In the genomic region with DNA sequence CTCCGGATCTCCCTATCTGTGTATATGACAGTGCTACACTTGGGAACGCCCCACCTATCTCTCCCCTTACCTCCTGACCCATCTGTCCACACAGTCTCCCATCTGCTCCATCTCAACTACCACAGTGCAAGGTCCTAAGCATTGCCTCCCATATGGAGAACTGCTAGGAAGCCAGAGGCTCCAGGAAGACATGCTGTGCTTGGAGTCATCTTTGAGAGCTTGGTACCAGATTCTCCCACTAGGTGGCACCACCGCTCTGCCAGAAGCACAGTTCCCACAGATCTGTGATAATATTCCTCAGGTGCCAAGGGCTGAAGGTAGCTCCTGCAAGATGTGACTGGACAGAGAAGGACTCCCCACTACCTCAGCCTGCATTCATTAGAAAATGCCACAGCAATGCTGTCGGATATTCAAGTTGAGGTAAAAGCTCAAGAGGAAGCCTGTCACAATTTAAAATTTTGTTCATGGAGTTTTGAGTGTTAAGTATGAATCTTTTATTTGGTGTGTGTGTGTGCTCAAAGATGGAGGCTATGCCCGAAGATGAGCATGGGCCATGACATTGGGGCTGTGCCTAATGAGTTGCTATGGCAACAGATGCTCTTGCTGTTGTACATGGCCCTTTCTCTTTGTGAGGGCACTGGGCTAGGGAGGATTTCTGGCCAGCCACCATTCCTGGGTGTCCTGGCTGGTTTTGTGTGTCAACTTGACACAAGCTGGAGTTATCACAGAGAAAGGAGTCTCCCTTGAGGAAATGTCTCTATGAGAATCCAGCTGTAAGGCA, we compare ENCODE assay signal across 8 mouse cellular contexts. TPM values are rescaled to one million over a fixed set of nuclear protein-coding genes. Genes with fewer than 3 reads are reported as not detected.
A peak's percentile ranks its signal among the peaks of the same experiment; 100 is the strongest.
DNase-seq lines count a peak whose midpoint lies in the region; ATAC-seq and TF ChIP-seq lines count a peak whose summit lies in the region.
"Had no signal": no experiment of that assay in that cellular context is flagged by ENCODE, and none has a peak within 500 bp of the region (broad histone marks: within the 10 kb centered on the region; RNA-seq: fewer than 3 reads in every experiment).

No protein-coding gene starts in this region.

- H3K27ac ChIP-seq in bone marrow macrophage, adult 2 months (ENCODE audit: insufficient read depth, low read depth, low read length): no peak overlapping the region
- H3K27ac ChIP-seq: liver, embryonic 13.5 days had no signal

- H3K4me3 ChIP-seq in bone marrow macrophage, adult 2 months (ENCODE audit: insufficient read depth, low read length): no peak overlapping the region
- H3K4me3 ChIP-seq: liver, embryonic 13.5 days had no signal

- ATAC-seq in erythroblast, adult 5-6 weeks (replicated peaks; ENCODE audit: low FRiP score, poor library complexity, severe bottlenecking): 0 out of 2 replicates have a peak, but pooled peaks have one; percentile 50

- no peak for TF ChIP-seq POLR2A in bone marrow macrophage, adult 2 months (IDR thresholded peaks at IDR 0.05; ENCODE audit: borderline replicate concordance, low read depth, low read length)

- intact Hi-C loops in heart, postnatal 36 days (cut with DNase I): loop anchor here (5.0 kb wide), 1 partner anchor 537 kb away; no protein-coding TSS in a partner anchor

- no peaks in the 10 kb centered on the region for H3K4me1 ChIP-seq in bone marrow macrophage, adult 2 months (ENCODE audit: control insufficient read depth, insufficient read depth, low read length)
- H3K4me1 ChIP-seq: liver, embryonic 13.5 days had no signal

- TF ChIP-seq CTCF in bone marrow macrophage, adult 2 months (IDR thresholded peaks at IDR 0.05; ENCODE audit: low read depth, low read length): peak; percentile 78

- DNase-seq in MN1 (ENCODE audit: low spot score): peak; percentile 51
- peak; percentile 60 to 72 for DNase-seq in heart, postnatal 36 days
- peak; percentile 65 for DNase-seq in layer of hippocampus, adult 9-11 months
- peak; percentile 44 for DNase-seq in lung, postnatal 25 days (ENCODE audit: low spot score)
- peak; percentile 84 for DNase-seq in right cerebral cortex, adult 18-20 months
- DNase-seq: liver, embryonic 13.5 days had no signal

RNA-seq across cellular contexts. Expression of a gene that starts 32.3 kb away (rescaled TPM):
- not detected in 2 replicates for polyA plus RNA-seq in bone marrow macrophage, adult 2 months (2012; ENCODE audit: insufficient read depth, insufficient read length, missing spikeins)
- not detected in 2 replicates for total RNA-seq in erythroblast, adult 5-6 weeks (2015; ENCODE audit: low replicate concordance)
- not detected in 2 replicates for total RNA-seq in erythroblast, adult 5-6 weeks (2017; ENCODE audit: low replicate concordance)
- not detected for total RNA-seq in heart, postnatal 36 days (2021)

RNA-seq across cellular contexts. Expression of a gene that starts 57.9 kb away (rescaled TPM):
- 8.7 and 8.8 TPM in 2 replicates for polyA plus RNA-seq in bone marrow macrophage, adult 2 months (2012; ENCODE audit: insufficient read depth, insufficient read length, missing spikeins)
- total RNA-seq in erythroblast, adult 5-6 weeks (2015; ENCODE audit: low replicate concordance): 2.7 and 2.9 TPM in 2 replicates
- total RNA-seq in erythroblast, adult 5-6 weeks (2017; ENCODE audit: low replicate concordance): 4.0 and 4.9 TPM in 2 replicates
- total RNA-seq in heart, postnatal 36 days (2021): 10 to 100 TPM; 17.9 to 21.2 TPM

RNA-seq across cellular contexts. Expression of a gene that starts 58.0 kb away (rescaled TPM):
- polyA plus RNA-seq in bone marrow macrophage, adult 2 months (2012; ENCODE audit: insufficient read depth, insufficient read length, missing spikeins): 29.4 and 30.6 TPM in 2 replicates
- total RNA-seq in erythroblast, adult 5-6 weeks (2015; ENCODE audit: low replicate concordance): 9.6 and 13.2 TPM in 2 replicates
- total RNA-seq in erythroblast, adult 5-6 weeks (2017; ENCODE audit: low replicate concordance): 8.3 and 8.5 TPM in 2 replicates
- 10 to 100 TPM; 12.5 to 16.3 TPM for total RNA-seq in heart, postnatal 36 days (2021)
